Mouse (Mus musculus) CD4-positive naive resting alpha-beta T cell, adult 57 days (primary cell): ENCODE measurements around the gene Cbln4. TPM values are rescaled to one million over a fixed set of nuclear protein-coding genes. Genes with fewer than 3 reads are reported as not detected.

Source experiments
- total RNA-seq: library from RNA; stranded (reverse); gene quantifications from one replicate; pipeline ENCODE4 v1.2.4, GENCODE M21; 2023

Gene Cbln4
- not detected for total RNA-seq

GRCm38 (mm10) chr2:172043235-172043610 is at the start of gene Cbln4:
Gene Cbln4, minus strand, starts transcription at chr2:172043466.

Other genes starting within 250 kb of the Cbln4 start
- not detected for gene Mc3r, start 205.0 kb upstream of the Cbln4 start, total RNA-seq